Mouse (Mus musculus) natural killer cell, adult 2 months (primary cell): ENCODE results near the gene Pde10a.
"Not testable (repeated sequence)": the region's sequence is repeated elsewhere in the genome, so short reads cannot be mapped to it uniquely, and the experiment has no call there.

Experiments
- DNase-seq, 2 experiments: peaks; one replicate each; pipeline ENCODE4 v3.0.0; 2022; ENCODE audit warnings: low spot score in 2 of 2

Pde10a gene

DNA sequence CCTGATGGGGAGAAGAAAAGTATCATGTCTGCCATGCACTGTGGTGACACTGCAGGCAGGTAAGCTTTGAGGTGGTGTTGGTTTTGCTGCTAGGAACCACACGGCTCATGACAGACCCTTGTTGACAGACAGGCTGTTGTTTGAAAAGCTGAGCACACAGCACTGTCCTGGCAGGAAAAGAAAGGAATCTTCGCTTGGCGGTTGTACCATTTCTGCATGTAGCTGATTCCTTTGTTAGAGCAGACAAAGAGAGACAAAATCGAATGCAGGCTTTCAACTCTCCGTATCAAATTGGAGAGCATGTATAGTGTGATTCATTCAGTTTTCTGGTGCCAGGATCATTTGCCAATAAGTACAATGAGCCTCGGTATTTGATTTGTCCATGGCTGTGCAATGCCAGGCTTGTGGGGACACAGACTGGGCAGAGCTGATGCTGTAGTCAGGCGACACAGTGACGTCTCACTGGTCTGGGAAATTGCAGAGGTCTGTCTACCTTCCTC is 122.2 kb downstream of the Pde10a start:
- no peak for DNase-seq

DNA sequence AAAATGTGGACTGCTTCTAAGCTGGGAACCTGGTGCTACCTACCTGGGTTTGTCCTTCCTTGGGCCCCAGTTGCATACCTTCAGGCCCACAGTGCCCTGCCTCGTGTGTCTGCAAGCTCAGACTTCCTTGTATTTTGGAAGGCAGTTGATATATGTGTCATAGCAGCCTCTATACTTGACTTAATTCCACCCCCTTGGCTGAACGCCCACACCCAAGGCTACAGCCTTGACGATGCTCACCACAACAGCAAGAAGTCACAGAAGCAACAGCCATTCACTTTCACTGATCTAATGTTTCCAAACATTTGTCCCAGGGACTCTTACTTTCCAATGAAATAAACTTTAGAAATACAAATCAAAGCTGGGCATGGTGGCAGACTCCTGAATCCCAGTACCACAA is 123.1 kb downstream of the Pde10a start:
- no peak for DNase-seq

DNA sequence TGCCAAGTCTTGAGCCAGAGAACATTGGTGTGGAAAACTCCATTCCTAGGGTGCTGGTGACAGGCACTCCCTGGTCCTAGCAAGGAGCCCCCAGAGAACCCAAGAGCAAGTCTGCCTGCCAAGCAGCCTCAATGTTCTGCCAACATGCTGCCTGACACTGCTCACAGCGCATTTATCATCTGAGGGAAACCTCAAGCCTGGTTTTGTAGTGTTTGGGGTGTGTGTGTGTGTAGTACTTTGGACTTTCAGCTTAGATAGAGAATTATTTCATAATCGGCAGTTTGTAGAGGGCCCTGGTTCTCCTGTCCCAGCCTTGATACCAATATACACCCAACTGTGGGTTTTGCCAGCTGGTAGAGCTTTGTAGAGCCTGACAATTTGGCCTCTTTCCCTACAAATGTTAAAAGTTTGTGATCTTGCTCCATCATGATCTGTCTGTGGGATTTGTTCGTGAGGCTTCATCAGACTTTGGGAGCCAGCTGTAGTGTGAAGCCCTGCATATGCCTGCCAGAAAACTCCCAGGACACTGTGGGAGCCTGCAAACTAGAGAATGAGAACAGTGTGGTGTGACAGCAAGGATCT is 127.6 kb downstream of the Pde10a start:
- no peak for DNase-seq

DNA sequence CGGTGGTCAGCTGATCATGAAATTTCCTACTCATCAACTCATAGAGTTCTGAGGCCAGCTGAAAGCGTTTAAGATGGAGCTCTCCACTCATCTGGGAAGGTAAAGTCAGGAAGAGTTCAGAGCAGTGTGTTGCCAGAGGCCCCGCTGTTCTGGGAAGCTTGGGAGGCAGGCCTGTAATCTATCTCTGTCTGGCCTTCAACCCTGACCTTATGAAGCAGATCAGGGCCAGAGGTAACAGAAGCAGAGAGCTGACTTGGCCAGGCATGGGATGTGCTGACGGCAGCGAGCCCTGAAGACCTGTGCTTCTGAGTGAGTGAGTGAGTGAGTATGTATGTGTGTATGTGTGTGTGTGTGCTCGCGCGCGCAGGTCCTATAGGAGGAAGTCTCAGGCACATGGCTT is 132.5 kb downstream of the Pde10a start:
- DNase-seq = no peak

DNA sequence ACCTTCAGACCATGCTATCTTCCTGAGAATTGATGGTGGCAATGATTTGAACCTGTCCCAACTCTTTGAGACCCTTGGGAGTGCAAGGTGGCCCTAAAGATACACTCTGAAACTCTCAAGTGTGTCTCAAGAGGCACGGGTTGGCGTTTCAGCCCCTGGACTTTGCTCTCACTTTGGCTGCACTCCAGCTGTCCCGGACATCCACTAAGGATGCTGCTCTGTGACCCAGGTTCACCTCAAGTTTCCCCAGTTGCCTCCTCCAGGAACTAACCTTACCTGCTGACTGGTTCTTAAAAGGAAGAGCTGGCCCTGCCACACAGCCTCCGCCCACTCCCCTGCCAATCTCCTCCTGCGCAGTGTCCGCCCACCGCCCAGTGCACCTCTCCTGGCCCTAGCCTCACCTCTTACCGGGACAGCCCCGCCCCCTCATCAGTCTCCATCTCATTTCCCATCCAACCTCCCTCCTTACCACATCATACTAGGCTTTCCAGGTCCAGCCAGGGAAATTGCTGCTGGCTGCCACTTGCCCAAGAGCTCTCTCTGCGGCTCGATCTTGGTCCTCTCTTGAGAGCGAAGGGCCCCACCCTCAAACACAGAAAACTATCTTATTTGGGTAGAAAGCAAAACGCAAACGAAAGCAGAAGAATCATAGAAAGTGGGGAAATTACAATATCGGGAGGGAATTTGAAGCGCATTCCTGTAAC is 133.7 kb downstream of the Pde10a start:
- DNase-seq = no peak

DNA sequence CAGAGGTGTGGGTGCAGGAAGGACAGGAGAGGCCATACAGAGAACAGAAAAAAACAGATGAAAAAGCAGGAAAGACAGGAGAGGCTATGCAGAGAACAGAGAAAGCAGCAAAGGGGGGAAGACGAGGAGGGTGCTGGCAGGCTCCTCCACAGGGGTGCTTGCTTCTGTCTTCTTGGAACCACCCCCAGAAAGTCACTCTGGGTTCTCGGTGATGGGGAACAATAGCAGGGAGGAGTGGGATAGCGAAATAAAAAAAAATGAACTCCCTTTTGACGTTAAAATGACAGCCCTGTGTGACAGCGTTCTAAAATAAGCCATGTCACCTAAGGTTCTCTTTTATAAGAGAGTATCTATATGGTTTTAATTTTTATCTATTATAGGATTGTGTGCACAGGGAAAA is 141.7 kb downstream of the Pde10a start:
- DNase-seq = no peak

DNA sequence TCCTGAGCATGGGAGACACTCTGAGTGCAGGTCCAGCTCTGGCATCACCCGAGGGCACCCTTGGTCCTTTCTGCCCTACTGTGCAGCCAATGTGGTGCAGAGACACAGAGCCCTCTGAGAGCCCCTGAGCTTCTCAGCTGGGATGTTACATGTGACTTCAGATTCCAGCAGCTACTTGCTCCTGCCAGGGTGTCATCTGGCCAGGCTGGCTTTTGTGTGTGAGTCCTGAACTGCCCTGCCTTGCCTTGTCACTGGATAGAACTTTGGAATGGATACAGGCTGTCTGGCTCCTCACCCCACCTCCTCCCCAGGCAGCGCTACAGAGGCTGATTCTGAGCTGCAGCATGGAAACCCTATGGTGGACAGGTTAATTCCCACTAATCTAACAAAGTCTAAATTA is 149.5 kb downstream of the Pde10a start:
- DNase-seq = no peak

DNA sequence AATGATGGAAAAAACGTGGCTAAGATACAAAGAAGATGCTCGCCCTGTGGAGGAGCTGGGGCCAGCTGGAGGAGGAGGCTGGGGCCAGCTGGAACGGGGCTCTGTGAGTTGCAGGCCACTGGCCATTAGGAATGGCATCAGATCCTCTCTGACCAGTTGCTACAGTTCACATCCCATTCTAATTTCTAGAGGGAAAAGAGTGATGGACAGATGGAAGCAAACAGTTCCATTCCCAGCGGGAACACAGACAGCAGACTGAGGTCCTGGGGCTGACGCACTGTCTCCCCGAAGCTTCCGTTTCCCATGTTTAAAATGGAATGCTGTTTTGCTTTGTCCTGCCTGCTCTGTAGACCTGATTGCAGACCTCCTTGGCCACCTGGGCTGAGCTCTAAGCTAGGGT is 161.2 kb downstream of the Pde10a start:
- no peak for DNase-seq

DNA sequence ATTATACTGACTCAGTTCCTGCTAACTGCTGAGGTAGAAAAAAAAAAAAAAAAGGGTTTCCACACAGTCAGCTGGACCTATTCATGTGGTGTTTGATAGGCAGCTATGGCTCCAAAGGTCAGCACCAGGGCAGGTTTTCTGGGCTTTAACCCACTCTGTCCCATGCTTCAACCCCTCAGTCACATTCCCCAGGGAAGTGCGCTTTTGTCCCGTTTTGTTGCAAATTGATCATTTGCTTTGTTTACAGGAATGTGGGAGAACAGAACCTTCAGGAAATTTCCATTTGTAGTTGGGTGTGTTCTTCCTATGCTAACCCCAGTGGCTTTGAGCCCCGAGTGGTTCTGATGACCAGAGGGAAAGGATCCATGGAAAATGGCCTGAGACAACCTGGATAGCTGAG is 162.9 kb downstream of the Pde10a start:
- DNase-seq = no peak

DNA sequence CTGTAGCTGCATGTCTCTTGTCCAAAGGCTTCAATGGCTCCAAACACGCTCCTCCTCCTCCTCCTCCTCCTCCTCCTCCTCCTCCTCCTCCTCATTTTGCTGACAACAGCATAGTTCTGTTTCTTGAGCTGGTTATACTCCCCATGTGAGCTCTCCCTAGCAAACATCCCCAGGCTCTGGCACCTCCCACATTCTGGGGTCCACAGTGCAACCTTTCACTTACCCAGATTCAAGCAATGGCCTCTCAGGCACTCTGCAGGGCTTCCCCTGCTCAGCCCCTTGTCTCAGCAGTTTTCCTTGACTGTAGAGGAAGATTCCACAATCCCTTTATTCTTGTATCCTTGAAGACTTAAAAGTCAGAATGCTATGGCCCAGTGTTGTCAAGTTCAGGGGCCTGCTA is 173.1 kb downstream of the Pde10a start:
- no peak for DNase-seq

DNA sequence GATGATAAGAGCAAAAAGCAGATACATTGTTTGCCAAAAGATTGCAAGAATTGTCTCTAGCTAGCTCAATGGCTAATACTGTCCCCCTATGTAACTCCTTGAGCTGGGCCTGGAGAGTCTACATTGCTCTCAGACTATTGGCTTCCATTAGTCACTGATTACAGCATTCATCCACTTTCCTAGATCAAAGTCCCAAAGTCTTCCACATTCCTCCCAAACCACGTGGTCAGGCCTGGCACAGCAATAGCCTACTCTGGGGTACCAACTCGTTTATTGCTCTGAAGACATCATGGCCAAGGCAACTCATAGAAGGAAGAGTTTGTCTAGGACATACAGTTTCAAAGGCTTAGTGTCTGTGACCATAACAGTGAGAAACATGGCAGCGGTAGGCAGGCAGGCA is 173.6 kb downstream of the Pde10a start:
- DNase-seq = no peak

DNA sequence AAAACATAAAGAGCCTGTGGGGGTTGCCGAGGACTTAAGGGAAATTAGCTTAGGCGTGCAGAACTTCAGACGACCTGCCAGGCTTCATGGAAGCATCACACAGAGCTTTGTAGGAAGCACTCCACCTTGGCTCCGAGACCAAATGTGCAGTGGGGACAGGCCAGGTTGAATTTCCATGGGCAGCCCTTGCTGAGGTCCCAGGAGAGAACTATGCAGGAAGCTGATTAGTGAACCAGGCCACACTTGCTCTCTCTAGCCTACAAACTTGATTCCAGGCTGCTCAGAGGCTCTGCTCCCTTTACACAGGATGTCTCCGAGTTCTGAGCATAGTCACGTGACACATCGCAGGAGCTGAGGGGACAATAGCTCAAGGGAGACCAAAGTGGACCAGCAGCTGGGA is 175.9 kb downstream of the Pde10a start:
- DNase-seq = no peak

DNA sequence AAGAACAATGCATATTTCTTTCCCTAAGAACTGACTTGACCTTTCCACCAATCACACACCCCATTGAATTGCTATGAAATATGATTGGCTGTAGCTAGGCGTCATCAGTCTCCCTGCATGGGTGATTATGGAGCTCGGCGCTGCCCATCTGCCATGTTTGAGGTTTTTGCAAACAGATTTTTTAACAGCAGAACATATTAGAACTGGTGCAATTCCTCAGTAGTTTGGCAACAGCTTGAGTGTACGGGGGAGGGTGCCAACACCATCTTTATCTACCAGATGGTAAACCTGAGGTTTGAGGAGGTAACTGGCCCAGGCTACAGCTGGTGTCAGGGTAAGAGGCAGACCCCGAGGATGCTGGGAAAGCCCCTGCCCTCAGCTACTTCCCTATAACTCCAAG is 177.3 kb downstream of the Pde10a start:
- DNase-seq = no peak

DNA sequence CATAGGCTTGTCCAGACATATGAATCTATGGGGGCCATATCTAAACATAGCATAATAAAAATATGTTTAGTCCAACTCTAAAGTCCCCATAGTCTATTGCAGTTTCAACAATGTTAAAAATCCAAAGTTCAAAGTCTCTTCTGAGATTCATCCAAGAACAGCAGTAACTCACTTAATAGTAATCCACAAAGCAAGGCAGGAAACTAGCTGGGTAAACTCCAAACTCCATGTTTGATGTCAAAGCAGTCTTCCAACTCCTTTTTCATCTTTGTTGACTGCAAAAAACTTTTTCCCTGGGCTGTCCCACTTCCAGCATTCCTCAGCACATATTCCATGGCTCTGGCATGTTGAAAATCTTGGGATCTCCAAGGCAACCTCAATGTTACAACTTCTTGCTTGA is 182.8 kb downstream of the Pde10a start:
- DNase-seq = no peak

DNA sequence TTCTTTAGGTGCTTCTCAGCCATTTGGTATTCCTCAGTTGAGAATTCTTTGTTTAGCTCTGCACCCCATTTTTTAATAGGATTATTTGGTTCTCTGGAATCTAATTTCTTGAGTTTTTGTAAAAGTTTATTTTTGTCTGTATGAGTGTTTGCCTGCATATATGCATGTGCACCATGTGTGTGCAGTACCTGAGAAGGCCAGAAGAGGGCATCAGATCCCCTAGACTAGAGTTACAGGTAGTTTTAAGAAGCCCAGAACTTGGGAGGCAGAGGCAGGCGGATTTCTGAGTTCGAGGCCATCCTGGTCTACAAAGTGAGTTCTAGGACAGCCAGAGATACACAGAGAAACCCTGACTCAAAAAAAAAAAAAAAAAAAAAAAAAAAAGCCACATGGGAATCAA is 187.6 kb downstream of the Pde10a start:
- DNase-seq = not testable (repeated sequence)

DNA sequence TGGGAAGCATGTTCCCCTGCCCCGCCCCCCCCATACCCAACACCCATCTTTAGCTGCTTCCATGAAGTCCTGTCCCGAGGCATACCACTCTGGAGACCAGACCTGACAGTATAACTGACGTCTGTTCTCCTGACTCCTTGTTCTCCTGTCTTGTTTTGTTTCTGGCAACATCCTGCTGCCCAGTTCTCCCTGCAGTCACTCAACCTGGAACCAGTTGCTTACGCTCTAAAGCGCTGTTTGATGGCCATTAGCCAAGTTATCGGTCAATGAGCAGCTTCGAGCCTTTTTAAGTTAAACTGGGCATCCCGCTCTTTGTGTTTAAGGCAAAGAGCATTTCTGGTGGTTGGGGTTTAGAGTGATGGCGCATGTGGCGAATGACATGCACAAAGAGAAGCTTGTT is 195.8 kb downstream of the Pde10a start:
- DNase-seq = no peak

DNA sequence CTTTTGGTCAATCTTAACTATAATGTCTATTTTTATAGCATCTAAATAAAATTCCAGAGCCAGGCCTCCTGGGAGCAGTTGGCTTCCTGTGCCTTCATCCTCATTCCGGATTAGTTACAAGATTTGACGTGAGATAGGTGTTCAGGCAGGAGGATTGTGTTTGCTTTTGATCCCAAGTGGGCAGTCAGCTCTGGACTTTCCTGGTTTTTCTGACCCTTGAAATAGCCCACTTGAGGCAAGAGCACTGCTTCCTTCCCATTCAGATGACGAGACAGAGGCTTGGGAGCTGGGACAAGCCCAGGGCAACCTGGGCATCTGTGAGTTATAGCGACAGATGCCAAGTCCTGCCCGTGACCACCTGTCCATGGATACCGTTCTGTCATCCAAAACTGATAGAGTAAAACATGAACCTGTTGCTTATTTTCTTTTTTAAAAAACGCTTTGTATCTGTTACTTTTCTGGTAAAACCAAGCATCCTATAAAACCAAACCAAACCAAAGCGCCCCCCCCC is 199.3 kb downstream of the Pde10a start:
- no peak for DNase-seq

DNA sequence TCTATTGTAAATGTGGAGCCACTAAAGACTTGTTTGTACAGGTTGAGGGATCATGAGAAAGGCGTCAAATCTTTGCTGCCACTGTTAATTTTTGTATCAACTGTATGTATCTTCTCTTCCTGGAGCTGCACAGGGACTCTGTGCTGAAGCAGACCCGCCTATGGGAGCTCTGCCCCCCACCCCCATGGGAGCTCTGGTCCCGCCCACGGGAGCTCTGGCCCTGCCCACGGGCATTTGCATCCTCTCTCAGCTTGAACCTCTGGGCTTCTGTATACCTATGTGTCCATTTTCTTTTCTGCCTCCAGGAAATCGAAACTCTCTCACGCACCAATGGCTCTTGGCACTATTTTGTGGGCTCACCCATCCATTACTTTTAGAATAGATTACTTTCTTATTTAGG is 203.5 kb downstream of the Pde10a start:
- DNase-seq = no peak

DNA sequence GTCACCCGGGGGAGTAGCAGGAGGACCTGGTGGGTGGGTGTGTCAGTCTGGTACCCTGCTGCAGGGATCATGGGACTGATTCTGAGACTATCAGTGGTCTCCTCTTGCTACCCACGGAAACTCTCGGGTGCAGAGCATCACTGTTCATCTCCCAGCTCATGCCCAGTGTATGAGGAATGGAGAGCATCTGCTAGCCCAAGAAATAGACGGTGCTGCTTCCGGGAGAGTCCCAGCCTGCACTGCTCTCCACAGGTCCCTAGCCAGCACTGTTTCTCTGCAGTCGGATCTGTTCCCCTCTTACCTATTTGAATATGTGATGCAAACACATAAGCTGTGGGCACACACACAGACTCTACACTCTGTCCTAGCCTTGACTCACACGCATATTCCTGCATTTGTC is 204.6 kb downstream of the Pde10a start:
- DNase-seq = no peak

DNA sequence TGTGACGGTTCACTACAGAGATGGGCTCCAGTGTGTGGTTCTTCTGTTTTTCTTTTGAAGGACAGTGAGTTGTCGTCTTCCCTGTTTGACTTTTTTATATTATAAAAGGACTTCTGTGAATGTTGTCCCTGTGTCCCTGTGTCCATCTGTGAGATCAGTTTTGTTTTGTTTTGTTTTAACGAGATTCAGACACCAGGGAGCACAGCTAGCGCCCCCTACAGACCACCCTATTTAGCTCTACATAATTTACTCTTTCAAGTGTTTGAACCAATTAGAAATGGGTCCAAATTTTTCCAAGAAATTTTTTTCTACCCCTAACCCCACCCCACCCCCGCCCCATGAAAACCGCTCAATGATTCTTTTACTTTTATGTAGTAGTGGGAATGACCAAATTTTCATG is 205.9 kb downstream of the Pde10a start:
- no peak for DNase-seq

DNA sequence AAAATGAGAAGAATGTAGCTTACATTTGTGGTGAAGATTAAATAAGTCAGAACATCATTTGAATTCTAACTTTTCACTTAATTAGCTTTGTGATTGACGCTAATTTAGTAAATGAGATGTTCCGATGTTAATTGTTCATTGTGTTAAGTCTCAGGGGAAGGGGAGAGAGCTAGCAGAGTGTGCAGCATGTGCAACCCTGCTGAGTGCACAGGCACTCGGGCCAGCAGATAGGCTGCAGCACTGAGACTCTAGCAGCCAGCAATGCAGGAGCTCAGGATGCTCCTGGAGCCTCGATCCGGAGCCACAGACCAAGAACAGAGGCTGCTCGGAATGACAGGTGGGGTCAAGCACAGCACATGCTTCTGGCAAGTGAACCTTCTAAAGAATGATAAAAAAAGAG is 211.1 kb downstream of the Pde10a start:
- DNase-seq = no peak

DNA sequence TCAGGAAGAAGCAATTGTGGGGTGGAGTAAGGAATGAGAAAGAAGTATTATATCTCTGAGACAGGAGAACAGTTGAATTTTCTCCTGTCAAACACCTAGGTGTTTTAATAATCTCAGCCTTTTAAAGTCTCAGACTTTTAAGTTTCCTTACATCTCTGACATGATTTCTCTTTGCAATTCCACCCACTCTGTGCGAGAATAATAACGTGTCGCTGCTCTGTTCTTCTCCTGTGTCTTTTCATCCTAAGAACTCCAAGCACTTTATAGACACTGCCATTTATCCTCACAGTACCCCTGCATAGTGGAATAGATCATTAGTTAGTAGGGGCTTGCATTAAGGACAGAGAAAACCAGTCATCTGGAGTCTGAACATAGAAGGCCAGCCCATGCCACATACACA is 217.6 kb downstream of the Pde10a start:
- DNase-seq = no peak

DNA sequence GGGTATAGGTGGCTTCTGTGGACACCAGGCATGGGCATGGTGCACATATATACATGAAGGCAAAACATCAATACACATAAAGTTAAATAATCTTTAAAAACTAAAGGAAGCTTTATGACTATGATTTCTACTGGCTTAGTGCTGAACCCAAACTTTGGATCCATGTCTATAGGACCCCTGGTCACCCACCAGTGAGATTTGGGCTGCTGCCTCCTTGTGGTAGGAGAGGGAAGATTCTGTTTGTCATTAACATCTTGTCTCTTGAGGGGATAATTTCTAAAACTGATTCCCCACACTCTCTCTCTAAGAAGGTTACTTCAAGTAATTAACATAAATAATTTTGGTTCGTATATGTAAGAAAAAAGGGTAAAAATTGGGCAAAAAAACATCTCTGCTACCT is 220.2 kb downstream of the Pde10a start:
- DNase-seq = no peak

DNA sequence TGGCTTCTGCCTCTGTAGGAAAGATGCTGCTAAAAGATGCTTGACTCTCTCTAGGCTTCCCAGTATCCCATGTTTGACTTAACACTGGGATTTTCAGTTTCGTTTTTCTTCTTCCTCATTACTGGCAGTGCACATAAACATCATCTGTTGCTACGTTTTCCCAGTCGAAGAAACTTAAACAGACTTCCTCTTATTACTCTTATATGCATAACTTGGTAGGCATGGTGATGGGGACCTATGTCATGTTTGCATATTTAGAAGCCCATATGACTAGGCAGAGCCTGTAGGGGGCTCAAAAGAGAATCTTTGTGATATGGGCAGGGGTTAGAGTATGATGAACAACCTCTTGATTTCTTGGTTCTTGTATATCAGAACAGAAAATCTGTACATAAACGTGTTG is 224.3 kb downstream of the Pde10a start:
- no peak for DNase-seq
